Mouse (Mus musculus): Measurements from ENCODE around the gene Hdac4. TPM values are rescaled to one million over a fixed set of nuclear protein-coding genes. Genes with fewer than 3 reads are reported as not detected.

The Hdac4 gene
- total RNA-seq, 2 experiments from 2014 or later: 3.1 to 3.4 TPM

- ATAC-seq (replicated peaks; ENCODE audit: low FRiP score, poor library complexity, severe bottlenecking): no peak
Measured at GRCm38 (mm10) chr1:91992652-91993051, 202.8 kb downstream of the Hdac4 start.

DNA sequence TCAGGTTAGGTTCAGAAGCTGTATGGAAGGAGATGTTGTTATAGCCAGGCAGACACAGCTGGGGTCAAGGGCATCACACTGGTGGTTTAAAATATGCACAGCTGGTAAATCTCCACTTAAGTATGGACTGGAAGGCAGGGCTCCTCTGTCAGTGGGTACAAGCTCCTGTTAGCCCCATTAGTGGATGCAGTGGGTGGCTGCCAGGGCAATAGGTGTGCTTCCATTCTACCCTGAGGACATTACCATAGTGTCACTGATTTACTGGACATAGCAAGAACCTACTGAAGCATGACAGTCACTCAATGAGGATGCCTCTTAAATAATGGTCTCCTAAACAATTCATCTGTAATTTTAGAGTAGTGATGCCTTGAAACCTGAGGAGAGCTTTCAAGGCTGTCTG is 203.9 kb downstream of the Hdac4 start:
- ATAC-seq (replicated peaks; ENCODE audit: low FRiP score, poor library complexity, severe bottlenecking): no peak

- ATAC-seq (replicated peaks; ENCODE audit: low FRiP score, poor library complexity, severe bottlenecking): no peak
Measured at GRCm38 (mm10) chr1:91990852-91991251, 204.6 kb downstream of the Hdac4 start.

- ATAC-seq (replicated peaks; ENCODE audit: low FRiP score, poor library complexity, severe bottlenecking): no peak
Measured at GRCm38 (mm10) chr1:91988866-91989265, 206.6 kb downstream of the Hdac4 start.

DNA sequence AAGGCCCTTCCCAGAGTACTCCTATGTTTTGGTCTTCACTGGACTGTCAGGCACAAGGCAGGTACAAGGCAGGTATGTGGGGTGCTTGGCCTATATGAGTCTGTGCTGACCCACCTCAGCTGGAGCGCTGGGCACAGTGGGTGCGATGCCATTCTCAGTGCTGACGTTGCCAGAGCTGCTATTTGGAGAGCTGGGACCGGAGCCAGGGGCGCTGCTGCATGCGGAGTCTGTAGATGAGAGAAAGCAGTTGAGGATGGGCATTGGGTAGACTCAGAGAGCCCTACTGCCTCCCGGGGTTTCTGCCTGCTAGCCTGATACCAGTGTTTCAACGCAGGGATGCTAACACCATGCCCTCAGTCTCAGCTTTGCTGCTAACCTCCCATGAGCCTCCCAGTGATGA is 208.1 kb downstream of the Hdac4 start:
- ATAC-seq (replicated peaks; ENCODE audit: low FRiP score, poor library complexity, severe bottlenecking): no peak

DNA sequence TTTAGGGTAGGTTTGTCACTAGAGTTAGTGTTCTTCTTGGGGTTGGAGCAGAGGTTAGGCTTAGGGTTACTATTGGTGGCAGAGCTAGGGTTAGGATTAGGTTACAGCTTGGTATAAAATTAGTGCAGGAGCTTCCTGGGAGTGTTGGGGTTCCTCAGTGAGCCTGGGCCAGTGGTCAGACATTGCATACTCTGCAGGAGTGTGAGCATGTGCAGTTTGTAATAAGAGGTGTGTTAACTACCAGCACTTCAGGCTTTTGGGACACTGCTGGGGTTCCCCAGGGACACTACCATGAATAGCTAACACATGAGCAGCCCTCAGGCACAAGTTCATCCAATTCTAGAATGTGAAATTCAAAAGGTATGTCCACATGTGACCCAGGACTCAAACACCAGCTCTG is 209.7 kb downstream of the Hdac4 start:
- ATAC-seq (replicated peaks; ENCODE audit: low FRiP score, poor library complexity, severe bottlenecking): no peak

DNA sequence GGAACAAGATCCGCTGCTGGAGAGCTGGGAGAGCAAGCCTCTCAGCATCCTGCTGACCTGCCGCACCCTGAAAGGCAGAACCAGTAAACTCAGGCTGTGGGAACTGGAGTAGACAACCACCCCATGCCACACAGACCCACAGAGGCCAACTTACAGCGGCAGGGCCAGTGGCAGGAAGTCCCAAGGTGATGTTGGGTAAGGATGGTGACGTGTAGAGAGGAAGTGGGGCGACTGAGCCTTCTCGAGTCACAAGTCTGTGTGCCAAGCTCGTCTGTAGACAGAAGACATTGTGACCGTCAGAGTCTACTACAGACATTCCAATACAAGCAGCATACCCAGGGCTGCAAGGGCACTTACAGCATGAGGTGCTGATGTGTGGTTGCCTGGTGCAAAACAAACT is 211.0 kb downstream of the Hdac4 start:
- no peak for ATAC-seq (replicated peaks; ENCODE audit: low FRiP score, poor library complexity, severe bottlenecking)

- ATAC-seq (replicated peaks; ENCODE audit: low FRiP score, poor library complexity, severe bottlenecking): no peak
Measured at GRCm38 (mm10) chr1:91981381-91981780, 214.1 kb downstream of the Hdac4 start.

DNA sequence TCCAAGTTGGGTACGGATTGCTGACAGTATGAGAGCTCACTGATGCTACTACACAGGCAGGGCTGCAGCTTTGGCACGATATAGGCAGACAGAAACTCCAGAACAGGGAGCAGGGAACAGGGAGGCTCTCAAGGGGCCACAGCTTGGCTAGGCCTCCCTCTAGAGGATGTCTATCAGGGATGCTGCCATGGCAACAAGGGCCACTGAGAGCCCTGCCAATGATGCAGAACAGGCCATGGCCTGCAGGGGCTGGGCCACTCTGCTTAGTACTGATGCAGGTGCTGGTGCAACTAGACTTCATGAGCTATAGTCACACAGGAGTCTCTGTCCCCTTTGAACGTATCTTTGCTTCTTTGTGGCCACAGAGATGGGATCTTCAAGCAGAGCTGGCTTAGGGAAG is 217.1 kb downstream of the Hdac4 start:
- no peak for ATAC-seq (replicated peaks; ENCODE audit: low FRiP score, poor library complexity, severe bottlenecking)

DNA sequence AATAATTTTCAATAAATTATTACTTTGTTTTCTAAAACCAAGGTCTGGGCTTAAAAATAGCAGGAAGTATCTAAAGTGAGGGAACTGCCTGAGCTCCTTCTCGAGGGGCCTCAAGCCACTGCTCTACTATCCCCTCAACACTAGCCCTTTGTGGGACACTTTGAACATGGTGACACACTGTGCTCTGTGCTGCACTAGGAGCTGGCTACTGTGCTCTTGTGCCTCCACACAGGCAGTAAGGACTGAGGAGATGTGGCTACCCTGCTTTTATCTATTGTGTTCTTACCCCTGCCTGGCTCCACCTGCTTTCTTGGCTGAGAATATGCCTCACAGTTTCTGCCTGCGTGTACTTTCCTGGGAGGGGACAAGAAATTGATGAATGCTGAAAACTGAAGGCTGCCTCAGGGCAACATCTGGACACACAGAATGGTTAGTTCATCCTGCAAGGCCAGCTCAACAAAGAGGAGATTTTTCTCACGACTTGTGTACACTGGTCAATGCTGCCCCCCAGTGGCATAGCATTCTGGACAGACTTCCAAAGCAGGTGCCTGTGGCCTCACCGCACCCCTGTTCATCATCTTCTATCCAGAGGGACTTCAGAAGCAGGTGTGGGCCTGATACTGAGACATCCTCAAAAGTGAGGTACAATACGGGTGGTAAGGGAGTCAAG is 226.7 kb downstream of the Hdac4 start:
- ATAC-seq (replicated peaks; ENCODE audit: low FRiP score, poor library complexity, severe bottlenecking): no peak

DNA sequence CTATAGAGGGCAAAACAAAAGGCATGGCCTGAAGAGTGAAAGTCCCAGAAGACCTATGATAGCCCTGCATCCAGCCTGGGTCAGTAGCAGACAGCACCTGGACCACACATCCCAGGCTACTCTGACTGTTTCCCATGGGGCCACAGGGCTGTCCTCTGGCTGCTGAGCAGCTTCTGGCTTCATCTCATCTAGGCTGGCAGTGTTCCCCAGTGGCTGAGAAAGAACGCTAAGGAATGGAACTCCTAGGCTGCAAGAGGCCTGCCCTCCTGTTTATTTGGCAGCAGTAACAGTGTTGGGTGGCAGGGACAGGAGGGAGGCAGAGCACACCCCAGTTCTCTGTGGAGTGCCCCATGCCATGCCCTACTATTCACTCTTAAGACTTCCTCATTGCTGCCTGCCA is 228.5 kb downstream of the Hdac4 start:
- ATAC-seq (replicated peaks; ENCODE audit: low FRiP score, poor library complexity, severe bottlenecking): no peak

DNA sequence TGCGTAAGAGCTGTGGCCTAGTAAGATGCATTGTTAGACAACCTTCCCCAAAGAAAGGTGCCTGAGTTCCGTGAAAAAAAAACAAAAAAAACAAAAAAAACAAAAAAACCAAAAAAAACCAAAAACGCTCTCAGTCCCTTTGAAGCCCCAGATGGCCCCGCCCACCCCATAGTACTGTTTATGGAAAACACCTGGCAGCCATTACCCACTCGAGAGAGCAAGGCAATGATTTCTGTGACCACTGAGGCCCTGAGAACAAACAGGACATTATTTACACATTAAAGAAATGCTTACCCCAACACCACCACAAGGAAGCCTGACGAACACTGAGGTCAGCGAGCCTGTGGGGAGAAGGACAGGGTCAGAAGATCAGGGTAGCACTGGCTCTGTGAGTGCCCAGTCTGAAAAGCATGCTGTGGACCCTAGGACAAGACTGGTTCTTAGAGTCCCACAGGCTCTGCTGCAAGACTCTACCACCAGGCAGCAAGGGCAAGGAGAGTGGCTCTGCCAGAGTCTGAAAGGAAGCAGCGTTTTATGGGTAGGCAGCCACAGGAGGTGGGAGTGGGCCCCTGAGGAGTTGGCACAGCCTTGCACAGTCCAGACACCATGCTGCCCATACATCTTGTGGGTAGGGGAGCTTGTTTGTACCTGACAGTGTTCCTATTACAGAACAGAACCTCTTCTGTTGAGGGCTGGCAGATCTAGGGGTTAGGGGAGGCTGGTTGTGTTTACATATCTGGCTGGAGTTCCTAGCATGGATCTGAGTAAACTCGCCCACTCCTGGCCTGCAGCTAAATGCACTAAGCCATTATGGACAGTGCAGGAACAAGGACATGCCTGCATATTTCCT is 230.8 kb downstream of the Hdac4 start:
- ATAC-seq (replicated peaks; ENCODE audit: low FRiP score, poor library complexity, severe bottlenecking): no peak

- ATAC-seq (replicated peaks; ENCODE audit: low FRiP score, poor library complexity, severe bottlenecking): no peak
Measured at GRCm38 (mm10) chr1:91962256-91962655, 233.2 kb downstream of the Hdac4 start.

DNA sequence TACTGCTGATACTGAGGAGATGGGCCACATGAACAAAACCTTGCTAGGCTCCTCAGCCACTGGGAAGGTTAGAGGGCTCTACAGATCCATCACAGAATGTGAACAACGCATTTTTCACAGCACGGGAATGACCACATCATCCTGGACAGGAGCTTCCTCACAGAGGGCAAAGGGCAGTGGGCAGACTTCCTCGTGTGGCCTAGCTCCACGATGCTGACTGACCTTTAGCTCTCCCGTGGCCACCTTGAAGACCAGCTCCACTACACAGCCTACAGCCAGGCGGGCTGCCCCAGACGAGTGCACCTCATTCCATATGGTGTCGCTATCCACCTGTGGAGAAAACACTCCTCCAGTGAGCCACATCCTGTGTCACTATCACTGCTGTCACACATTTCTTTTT is 234.3 kb downstream of the Hdac4 start:
- ATAC-seq (replicated peaks; ENCODE audit: low FRiP score, poor library complexity, severe bottlenecking): no peak

DNA sequence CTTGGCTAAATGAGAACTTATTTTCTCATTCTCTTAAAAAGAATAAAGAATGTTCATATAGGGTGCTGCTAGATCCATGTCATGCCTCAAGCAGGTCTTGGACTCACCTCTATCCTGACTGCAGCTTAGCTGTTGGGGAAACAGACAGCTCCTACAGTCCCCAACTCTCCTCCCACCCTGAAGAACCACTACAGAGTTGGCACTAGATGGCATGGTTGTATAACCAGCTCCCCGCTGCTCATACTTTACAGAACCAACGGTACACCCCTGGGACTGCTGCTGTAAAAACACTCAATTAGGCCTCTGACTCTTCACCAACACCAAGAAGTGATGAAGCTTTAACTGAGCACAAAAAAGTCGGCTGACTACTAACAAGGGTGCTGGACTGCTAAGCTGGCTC is 235.6 kb downstream of the Hdac4 start:
- ATAC-seq (replicated peaks; ENCODE audit: low FRiP score, poor library complexity, severe bottlenecking): no peak

- ATAC-seq (replicated peaks; ENCODE audit: low FRiP score, poor library complexity, severe bottlenecking): no peak
Measured at GRCm38 (mm10) chr1:91959044-91959443, 236.5 kb downstream of the Hdac4 start.

DNA sequence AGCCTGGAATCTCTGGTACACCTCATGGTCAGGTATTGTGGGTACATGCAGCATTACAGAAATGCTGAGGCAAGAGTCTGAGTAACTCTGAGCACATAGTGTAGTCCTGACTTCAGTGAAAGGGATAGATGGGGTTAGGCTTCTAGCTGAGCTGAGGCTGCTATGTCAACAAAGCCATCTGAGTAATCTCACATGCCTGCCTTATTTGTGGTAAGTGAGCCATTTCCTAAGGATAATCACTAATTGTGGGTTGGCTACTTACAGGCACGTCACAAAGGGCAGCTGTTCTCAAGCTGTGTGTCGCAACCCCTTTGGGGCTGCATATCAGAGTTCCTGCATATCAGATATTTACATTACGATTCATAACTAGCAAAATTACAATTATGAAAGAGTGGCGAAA is 239.3 kb downstream of the Hdac4 start:
- ATAC-seq (replicated peaks; ENCODE audit: low FRiP score, poor library complexity, severe bottlenecking): no peak

GRCm38 (mm10) chr1:91954954-91955353 is 240.5 kb downstream of the Hdac4 start:
- ATAC-seq (replicated peaks; ENCODE audit: low FRiP score, poor library complexity, severe bottlenecking): no peak

- ATAC-seq (replicated peaks; ENCODE audit: low FRiP score, poor library complexity, severe bottlenecking): no peak
Measured at GRCm38 (mm10) chr1:91952912-91953311, 242.6 kb downstream of the Hdac4 start.

DNA sequence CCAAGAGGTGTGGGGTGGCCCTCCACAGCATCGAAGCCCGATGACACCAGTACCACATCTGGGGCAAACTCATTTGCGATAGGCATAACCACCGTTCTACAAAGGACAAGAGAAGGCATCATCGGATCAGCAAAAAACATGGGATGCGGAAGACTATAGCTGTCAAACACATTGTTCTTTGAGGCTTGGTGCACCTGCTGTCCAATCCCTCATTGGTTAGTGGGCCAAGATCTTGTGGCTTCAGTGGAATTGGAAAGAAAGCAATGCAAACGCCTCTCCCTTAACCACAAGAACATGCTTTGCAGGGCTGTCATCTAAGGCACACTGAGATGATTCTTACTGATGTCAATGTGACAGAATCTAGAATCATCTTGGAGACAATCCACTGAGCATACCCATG is 248.1 kb downstream of the Hdac4 start:
- no peak for ATAC-seq (replicated peaks; ENCODE audit: low FRiP score, poor library complexity, severe bottlenecking)

GRCm38 (mm10) chr1:91942583-91942982 is 252.9 kb downstream of the Hdac4 start:
- no peak for ATAC-seq (replicated peaks; ENCODE audit: low FRiP score, poor library complexity, severe bottlenecking)
